Mouse (Mus musculus): Measurements from ENCODE around the gene Nkx2-5.

DNA sequence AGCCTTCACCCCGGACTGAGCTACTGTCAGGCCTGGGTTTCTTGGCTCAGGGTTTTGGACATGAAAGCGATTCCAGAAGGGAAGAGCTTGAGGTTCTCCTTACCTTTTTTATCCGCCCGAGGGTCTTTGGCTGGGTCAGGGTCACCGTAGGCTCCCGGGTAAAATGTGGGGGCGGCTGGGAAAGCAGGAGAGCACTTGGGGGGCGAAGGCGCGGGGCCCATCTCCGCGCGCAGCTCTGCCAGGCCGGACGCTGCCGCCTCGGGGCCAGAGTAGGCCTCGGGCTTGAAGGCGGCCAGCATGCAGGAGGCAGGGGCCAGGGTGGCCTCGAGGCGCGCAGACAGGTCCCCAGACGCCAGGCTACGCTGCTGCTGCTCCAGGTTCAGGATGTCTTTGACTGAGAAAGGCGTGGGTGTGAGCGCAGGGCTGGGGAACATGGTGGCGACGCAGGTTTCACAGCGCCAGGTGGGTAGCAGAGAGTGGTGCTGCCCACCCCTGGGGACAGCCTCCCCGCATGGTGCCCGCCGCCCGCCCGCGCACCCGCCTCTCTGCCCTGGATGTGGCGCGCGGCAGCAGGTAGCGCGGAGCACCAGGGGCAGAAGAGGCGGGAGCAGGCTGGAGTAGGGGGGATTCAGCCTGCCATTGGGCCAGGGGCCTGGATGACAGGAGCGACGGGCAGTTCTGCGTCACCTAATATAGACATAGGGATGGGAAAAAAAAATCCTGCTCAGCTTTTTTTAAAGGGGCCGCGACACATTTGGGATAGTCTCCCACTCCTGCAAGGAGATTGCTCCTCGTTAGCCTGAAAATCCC is 3.7 kb downstream of the Nkx2-5 start:
- TF ChIP-seq CTCF (IDR thresholded peaks at IDR 0.05; ENCODE audit: borderline replicate concordance, extremely low read depth, insufficient read depth, insufficient read length), result no peak
- TF ChIP-seq POLR2A (IDR thresholded peaks at IDR 0.05; ENCODE audit: borderline replicate concordance, extremely low read depth, insufficient read depth, insufficient read length, poor library complexity, severe bottlenecking), result no peak
